Mouse (Mus musculus) lung, adult 18-20 months (tissue): ENCODE measurements at regions not wholly inside any gene's neighbourhood (a gene's known extent, or its start where the extent isn't known, plus 50 kb on each side); places are given as distances from the start of the nearest gene placed in this dataset.

ENCODE experiments used
- DNase-seq, 2 experiments: peaks; one replicate each; pipeline ENCODE4 v3.0.0; 2022; ENCODE audit warnings: mixed read lengths in 2 of 2

DNA sequence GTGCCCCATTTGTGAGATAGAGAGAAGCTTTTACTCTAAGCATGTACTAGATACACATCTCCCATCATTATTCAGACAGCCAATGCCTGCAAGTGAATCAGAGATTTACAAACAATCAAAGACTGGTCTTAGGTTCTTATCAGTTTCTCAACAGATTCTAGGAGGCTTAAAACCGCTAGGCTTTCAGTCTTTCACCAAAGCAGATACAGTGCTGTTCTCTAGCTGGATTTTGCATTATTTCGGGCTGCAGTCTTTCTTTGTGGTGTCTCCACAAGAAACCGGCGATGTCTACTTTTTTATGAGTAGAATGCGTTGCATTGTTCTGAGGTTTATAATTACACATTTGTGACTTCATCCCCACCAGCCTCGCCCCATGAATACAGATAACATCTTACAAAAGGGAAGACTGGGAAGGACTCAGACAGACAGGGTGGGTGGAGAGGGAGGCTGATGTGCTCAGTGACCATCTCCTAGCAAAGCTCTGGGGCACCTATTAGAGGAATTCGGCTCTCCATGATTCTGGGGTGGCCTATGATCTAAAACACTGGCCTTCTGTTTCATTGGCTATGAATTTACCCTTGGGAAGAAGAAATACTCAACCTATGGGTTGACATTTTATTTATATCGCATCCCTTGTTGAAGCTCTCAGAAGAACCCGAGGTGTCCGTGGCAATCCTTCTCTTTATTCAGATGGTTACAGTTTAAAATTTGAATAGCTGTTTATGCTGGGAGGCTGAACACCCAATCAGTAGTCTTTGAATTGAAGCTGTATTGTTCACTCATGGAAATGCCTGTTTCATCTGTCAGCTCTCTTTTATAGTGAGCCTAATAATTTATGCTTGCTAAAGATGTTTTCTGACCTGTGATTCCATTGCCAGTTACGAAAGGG is 343.8 kb downstream of the Tmem161b start:
- DNase-seq = no peak

DNA sequence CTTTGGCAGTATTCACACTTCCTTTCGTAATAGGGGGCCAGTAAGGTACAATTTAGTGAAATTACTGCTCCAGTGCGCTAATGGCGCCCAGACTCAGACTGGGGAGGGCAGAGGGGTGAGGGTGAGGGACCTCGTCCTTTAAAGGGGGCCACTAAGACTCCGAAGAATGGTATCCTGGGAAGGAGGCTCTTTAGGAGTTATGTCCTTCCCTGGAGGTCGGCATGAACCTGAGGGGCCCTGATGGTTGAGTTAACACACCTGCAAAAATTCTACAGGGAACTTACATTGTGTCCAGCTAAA is 344.4 kb downstream of the Tmem161b start:
- DNase-seq = no peak

DNA sequence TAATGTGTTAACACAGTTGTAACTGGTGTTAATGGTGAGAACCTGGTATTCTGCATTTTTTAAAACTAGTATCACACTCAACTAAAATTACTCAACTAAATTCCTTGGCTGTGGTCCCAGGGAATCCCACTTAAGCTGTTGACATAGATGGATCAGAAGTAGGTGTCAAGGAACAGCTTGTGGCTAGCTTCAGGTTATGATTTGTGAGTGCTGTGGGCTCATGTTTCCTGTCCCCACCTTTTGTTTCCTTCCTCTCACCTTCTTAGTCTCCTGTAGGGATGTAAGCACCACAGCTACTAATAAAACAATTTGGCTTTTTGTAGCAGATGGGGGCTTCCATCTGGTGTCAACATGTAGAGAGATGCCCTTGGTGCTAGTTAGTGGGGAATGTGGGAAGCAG is 347.3 kb downstream of the Tmem161b start:
- DNase-seq = no peak

DNA sequence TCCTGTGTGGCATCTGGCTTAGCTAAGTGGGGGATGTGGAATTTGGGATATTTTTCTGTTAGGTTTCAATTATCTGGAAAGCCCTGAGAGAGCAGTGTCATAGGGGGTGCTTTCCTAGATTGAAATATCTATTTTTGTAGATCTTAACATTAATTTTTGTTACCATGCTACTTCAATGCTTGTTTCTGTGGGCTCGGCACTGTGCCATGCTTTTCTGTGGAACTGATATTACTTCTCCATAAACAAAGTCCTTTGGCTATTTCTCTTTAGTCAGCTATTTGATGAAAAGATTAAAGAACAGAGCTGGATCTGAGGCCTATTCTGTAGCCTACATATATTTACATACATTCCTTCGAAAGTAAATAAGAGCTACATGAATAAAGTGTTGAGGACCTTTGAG is 348.1 kb downstream of the Tmem161b start:
- DNase-seq = no peak

DNA sequence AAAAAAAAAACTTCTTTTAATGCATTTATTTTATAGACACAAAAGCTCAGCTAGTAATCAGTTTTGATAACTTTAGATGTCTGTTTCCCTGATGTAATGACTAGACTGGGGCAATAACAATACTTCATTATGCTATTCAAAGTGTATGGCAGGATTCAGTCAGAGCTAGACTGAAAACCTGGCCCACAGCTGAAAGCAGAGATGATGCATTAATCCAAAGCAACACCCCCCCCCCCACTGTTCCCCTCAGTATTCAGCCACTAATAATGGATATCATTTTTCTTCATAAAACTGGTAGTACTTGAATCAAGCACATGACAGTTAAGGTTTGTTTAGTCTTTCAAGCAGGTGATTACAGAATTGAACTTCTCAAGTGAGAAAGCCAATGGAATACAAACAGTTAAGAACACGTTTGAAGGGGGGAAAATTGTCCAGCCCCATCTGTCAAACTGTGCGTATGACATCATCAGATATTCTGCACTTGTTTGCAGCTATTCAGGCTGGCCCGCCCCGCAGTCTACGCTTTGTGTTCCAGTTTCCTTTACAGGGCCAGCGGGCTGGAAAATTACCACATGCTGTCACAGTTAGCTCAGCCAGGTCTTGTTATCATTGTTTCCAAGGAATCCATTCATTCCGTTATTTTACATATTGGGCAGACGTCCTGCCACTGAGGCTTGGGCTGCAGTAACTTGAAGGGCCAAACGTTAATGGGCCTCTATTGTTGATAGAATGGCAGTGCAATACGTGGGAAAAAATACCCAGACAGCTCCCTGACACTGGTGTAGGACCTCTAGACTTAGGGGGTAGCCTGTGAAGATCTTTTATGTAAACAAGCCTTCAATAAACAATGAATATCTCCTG is 349.1 kb downstream of the Tmem161b start:
- peak in 1 of 2 experiments; percentile 1 for DNase-seq

DNA sequence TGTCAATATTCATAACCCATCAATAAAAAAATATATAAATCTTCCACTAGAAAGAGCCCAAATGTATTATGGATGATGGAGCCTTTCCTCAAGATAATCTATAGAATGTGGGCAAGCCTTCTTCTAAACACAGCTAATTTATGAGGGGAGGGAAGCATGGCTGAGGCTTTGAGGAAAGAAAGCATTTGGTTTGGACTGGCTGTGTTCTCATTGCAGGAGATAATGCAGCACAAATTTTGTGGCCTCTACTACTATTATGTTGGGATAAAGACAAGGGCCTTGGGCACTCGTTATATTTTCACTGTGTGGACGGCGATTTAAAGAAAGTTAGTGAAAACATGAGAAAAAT is 349.7 kb downstream of the Tmem161b start:
- DNase-seq = no peak

DNA sequence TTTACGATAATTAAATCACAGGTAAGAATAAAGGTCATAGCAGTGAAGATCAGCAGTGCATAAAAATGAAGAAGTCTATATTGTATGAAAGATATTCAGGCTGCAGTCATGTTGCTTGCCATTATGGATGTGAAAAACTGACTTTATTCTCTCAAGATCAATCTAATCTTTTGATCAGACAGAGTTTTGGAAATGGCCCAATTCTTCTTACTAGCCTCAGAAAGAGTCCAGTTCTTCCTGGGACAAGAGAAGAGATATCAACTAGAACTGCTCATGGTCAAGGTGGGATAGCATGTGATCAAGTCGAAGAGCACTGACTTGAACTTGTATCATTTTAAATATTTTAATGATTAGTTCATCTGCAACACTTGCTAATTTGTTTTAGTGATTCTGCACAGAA is 350.1 kb downstream of the Tmem161b start:
- DNase-seq = no peak

DNA sequence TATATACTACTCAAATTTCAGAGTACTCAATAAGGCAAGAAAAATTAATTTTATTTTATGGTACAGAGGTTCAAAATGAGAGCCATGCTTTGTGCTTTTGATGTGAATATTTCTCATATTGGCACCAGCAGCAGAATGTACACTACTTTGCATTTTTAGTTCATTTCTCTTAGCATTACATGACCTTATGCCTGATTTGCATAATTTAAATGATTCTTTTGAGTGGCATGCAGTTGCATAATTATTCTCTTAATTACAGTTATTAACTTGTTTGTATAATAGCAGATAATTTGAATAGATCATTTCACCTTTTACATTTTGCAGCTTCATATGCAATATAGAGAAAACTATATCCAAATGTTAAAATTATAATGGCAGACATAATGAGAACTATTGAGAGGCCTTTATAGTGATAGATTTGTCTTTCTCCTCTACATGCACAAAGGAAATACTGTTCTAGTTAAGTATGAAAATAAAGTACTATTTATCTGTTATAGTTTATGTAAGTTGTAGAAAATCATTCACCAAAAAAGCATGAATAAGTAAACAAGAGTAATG is 374.6 kb downstream of the Tmem161b start:
- no peak for DNase-seq

DNA sequence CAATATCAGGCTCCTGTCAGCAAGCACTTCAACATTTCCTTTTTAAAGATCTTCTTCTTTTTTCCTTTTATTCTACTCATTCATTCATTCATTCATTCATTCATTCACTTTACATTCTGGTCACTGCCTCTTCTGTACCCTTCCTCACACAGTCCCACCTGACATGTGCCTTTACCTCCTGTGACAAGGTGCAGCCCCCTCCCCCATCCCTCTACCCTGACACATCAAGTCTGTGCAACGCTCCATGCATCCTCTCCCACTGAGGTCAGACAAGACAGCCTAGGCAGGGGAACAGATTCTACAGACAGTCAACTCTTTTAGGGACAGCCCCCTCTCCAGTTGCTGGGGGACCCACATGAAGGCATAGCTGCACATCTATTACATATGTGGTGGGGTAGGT is 380.5 kb downstream of the Tmem161b start:
- no peak for DNase-seq

DNA sequence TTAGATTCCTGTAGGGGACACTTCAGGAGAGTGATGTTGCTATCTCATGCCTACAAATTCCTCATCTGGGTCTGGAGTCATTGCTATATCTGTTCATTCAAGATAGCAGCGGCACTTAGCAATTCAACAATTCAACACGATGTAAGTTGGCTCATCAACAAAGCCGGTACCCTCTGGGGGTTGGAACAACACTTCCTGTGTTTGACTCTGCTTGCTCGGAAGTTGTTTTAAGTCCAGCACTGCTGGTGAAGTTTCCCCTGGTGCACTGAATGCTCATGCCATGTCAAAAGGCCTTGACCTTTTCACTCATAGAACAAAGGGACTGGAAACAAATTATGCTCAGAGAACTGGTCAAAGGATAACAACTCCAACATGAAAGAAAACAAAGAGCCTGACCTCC is 390.4 kb downstream of the Tmem161b start:
- no peak for DNase-seq

DNA sequence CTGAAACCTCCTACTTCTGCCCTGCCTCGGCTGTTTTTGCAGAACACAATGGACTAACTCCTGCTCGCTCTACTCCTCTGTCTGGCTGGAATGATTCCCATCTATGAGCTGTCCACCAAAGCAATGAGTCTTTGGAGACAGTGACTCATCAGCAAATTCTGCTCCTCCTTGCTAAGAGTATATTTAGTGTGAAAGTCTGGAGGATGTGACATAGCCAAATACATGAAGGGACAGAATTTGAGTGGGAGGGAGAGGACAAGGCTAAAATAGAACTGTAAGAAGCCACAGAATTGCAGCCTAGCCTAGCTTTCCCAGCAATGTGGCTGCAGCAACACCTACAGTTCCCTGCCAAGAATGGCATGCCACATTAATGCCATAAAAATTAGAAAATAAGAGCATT is 390.9 kb downstream of the Tmem161b start:
- DNase-seq = peak in 1 of 2 experiments; percentile 3

DNA sequence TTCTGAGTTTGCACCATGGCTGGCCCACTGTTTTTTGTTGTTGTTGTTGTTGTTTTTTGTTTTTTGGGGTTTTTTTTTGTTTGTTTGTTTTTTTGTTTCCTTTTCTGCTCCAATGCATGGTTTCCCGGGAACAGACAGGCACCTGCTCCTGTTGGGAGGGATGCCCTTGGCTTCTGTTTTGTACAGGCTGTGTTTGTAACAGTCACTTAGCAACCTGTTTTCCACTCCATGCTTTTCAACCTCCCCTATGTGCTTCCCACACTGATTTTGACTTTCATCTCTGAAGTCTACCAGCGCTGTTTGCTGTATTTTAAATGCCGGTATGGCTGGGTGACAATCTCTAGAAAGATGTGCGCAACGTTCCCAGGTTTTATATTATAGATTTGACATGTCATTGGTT is 402.6 kb downstream of the Tmem161b start:
- DNase-seq = no peak

DNA sequence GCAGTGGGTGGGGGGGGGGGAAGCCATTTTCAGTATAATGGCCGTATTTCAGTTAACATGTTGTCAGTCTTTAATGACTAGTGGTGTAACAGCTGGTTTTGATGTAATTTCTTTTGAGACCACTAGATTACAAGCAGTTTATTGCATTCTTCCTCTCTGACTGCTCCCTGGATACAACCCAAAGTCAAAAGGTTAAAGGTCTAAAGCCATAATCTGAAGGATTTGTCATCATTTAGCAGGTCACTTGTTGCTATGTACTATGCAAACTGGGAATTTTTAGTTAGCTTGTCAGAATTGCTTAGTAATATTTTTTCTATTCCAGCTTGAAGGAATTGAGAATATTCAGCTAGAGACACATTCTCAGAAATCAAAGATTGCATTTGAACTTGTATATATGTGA is 403.4 kb downstream of the Tmem161b start:
- no peak for DNase-seq

DNA sequence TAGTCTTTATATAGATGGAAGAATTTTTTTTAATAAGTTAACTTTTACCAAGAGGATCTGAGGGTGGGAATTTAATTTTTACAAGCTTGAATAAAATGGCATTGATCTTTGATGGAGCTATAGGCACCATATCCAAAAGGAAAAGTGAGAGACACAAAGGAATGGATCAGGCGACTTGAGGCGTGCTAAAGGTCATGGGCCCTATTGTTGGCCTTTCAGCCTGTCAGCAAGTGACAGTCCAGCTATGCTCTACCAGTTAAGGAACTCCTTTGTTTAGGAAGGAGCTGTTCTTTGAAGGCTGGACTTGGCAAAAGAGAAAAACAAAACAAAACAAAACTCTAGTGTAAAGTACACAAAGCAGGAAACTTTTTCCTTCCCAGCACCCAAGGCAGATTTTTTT is 403.8 kb downstream of the Tmem161b start:
- no peak for DNase-seq

DNA sequence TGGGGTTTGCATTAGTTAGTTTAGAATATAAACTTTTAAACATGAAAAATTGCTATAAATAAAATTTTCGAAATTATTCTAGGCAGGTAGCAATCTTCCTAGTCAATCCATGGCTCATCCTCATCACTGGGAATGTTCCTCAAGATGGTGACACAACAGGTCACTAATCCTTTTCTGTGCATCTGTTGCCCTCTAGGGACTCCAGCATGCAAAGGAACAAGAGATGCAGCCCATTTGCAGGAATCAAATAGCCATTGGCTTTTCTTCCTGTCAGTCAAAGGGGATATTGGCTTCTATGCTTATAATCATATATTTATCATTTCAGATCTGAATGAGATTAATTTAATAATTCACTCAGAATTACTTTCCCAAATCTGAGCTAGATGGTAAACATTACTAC is 404.3 kb downstream of the Tmem161b start:
- no peak for DNase-seq

DNA sequence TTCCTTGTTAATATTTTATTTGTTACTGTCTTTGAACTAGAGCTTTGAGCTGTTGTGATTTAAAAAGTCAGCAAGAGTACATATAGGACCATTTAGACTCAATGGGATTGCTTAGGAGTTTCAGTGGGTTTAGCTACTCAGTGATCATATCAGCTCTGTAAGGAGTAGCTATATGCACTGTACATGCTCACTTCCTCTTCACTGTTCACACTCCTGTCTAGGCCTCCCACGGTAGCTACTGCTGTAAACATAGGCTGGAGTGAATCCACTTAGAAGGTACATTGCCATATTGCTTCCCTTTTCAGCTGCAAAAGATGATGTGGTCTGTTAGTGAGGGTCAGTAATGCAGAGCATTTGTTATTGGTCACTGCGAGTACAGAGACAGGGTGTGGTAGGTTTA is 408.6 kb downstream of the Tmem161b start:
- DNase-seq = no peak

DNA sequence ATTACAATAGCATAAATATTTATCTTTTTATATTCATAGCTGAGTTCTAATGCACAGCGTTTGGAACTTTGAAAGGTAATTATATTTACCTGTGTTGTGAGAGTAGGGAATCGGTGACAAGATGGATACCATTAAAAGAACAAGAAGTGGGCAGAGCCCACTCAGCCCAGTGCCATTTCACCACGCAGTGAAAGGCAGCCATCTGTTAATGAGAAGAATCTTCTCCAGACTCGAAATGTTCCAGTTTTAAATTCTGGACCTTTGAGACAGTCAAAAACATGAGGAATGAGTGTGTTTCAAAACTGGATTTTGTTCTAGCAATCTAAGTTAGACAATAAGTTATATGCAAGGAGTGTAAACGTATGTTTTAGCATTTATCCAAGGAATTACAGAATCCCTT is 410.4 kb downstream of the Tmem161b start:
- DNase-seq = no peak

DNA sequence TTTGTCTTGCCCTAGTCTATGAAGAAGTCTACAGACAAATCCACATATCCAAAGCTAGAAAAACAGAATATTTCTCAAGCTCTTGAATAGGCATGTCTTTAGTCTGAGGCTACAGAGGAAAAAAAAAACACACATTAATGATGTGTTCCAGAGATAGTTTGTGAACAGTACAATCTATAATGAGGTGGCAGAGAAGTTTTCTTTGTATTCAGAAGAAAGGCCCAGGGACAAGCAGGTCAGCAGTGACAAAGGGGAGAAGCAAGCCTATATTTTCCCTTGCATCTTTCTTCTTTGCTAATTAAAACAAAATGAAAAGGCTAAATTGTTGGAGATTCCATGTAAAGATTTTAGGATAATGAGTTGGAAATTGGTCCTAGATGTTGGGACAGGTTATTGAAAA is 414.7 kb downstream of the Tmem161b start:
- DNase-seq = no peak

DNA sequence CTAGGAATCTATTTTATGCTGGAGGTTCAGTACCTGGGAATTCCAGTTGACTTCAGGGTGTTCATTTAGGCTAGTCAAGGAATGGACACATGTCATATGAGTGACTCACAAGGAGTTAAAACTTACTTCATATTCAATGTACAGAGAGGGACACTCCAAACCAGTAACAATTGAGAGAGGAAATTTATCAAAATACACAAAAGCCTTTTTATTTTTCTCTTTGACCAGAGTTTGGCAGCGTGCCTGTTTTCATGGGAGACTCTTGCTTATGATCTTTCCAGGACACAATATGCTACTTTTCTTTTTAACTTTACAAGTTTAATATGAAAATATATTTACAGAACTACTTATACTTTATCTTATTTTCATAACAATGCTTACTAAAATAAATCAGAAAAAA is 415.5 kb downstream of the Tmem161b start:
- DNase-seq = no peak

DNA sequence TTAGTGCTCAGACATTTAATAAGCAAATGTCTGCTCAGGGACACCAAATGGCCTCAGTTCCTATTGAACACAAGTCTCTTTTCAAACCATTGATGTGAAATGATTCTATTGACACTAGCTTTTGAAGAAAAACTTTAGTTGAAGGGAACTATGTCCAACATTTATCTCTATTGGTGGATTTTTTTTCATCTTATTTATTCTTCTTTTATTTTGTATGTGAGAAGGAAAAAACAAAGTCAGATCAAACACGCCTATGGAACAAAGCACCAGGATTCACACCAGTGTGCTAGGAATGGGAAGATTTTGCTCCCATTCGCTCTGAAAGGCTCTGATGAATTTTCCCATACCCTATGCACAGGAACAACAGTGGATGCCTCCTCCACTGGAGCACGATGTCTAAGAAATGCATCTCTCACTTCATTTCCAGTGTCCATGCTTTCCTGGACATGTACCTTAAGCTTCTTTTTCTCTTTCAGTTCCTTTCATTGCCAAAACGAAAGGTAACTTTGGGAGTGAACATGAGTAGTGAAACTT is 416.4 kb downstream of the Tmem161b start:
- no peak for DNase-seq

DNA sequence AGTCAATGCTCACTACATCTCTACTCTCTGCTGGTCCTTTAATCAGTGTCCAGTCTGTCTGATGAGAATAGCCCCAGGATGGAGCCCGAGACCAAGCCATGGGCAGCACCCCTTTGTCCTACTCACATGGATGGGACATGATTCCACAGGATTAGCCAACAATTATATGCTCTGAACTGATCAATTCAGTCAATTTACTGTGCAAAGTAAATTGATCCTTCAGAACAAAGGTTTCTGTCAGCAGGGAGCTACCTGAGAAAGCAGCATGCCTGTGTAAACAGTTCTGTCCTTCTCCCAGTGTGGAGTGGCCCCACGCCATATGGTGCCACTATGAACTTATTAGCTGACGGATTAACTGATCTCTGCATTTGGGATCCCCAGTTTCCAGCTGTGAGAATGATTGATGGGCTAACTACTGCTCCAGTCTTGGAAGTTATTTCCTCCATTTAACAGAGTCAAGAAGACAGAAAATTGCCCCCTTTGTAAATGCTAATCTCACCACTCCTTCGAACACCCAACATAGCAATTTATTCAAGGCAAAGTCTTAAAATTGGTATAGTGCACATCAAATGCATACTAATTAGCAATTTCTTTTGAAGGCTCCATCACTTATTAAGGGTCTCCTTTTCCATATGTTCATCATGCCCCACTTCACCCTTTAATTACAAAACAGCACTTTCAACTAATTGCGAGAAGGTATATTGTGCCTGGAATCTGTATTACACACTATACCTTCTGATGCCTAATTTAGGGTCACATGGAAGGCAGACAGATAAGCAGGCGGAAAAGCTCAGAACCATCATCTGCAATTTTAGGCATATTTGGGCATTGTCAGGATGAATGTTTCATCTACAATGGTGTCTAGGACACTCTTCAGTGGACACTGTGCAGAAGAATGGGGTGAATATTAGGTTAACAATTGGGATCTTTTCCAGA is 417.3 kb downstream of the Tmem161b start:
- DNase-seq = no peak

DNA sequence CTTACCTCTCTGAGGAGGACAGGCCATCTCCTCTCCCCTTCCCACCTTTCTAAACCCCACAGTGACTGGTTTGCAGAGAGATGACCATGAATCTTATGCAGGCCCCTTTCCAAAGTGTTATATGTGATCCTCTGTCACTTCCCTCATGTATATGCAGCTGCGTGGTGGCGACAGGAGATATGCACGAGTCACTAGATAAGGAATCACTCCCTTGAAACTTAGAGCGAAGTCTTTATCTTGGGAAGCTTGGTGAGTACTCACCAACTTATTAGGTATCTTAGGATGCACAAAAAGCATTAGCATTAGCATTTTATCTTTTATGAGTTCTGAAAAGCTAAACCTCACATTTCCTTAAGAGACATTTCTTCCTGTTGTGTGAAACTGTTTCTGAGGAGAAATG is 421.9 kb downstream of the Tmem161b start:
- no peak for DNase-seq

DNA sequence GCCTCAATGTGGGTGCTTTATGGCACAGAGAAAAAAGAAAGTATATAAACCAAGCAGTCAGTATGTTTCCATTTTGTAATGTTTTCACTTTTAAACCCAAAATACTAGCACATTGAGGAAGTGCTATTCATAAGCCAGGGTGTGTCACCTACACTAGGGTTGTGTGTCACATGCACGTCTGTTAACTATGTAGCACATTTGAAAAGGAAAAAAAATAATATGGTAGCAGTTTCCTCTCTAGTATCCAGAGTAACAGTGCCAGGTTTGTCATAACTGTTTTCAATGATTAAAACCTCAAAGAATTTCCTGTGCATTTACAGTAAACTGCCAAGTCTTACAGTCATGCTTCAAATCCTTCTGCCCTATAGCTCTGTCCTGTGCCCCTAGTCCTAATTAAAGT is 424.8 kb downstream of the Tmem161b start:
- DNase-seq = no peak
